Mouse (Mus musculus): ENCODE data around the gene Trappc4. TPM values are rescaled to one million over a fixed set of nuclear protein-coding genes. Genes with fewer than 3 reads are reported as not detected.
"Not testable (repeated sequence)": the region's sequence is repeated elsewhere in the genome, so short reads cannot be mapped to it uniquely, and the experiment has no call there.

The Trappc4 gene
- total and polyA plus RNA-seq, 3 experiments: 28.2 to 36.2 (median 34.9) TPM

DNA sequence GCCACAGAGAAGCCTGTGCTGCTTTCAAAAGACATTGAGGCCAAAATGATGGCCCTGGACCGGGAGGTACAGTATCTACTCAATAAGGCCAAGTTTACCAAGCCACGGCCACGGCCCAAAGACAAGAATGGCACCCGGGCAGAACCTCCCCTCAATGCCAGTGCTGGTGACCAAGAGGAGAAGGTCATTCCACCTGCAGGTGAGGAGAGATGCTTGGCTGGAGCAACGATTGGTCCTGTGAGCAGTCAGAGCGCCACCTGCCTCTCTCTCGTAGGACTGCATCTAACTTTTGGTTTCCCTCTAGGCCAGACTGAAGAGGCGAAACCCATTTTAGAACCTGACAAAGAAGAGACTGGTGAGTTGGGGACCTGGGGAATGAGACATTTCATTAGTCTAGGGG lies 18.1 kb downstream of the Trappc4 start:
- Histone ChIP-seq H3K4me1 (ENCODE audit: control insufficient read depth, insufficient read depth, low read length) (no peaks in the 10 kb centered on the region), H3K9ac (ENCODE audit: low read depth, low read length) (no peak overlapping the region), H3K79me2 (replicated peaks; ENCODE audit: control insufficient read depth, insufficient read depth, low read length) (no peaks in the 10 kb centered on the region), H3K27me3 (ENCODE audit: control insufficient read depth, insufficient read depth, low read length) (no peaks in the 10 kb centered on the region), H3K4me3 (no peak overlapping the region), H3K36me3 (ENCODE audit: control insufficient read depth, insufficient read depth, low read length) (no peaks in the 10 kb centered on the region), H3K27ac (no peak overlapping the region)
- intact Hi-C loops (cut with DNase I): loop anchor here (10.0 kb wide), 1 partner anchor 404 kb away; no protein-coding TSS in a partner anchor
- DNase-seq: peak; percentile 35 to 53
- TF ChIP-seq CTCF (IDR thresholded peaks at IDR 0.05) (peak; percentile 79), POLR2A (IDR thresholded peaks at IDR 0.05; ENCODE audit: insufficient read depth, low read depth, low read length) (no peak)
- 60% methylated on average over 8 of the region's 8 CpGs for WGBS

DNA sequence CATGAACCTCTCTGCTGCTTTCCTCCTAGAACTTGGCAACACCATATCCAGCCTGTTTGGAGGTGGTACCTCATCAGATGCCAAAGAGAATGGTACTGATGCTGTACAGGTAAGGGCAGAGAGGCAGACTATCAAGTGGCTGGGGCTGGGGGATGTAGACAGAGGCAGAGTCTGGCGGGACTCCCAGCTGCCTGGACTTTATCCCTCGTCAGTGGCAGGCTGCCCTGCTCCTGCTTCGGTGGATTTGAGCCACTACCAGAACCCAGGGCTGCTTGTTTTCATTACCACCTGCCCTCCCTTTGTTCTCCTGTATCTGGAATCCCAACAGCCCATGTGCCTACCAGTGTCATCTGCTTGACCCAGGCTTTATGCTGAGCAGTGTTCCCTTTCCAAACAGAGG lies 20.2 kb downstream of the Trappc4 start:
- WGBS: 71% methylated on average over 3 of the region's 3 CpGs
- H3K27ac ChIP-seq: no peak overlapping the region
- intact Hi-C loops (cut with DNase I): loop anchor here (10.0 kb wide), 1 partner anchor 402 kb away; no protein-coding TSS in a partner anchor
- no peak overlapping the region for H3K9ac ChIP-seq (ENCODE audit: low read depth, low read length)
- TF ChIP-seq POLR2A (IDR thresholded peaks at IDR 0.05; ENCODE audit: insufficient read depth, low read depth, low read length): no peak
- TF ChIP-seq CTCF (IDR thresholded peaks at IDR 0.05): no peak
- TF ChIP-seq EP300 (IDR thresholded peaks at IDR 0.05; ENCODE audit: insufficient read depth, low read depth, low read length): no peak
- no peaks in the 10 kb centered on the region for H3K4me1 ChIP-seq (ENCODE audit: control insufficient read depth, insufficient read depth, low read length)
- DNase-seq: no peak
- H3K36me3 ChIP-seq (ENCODE audit: control insufficient read depth, insufficient read depth, low read length): no peaks in the 10 kb centered on the region
- H3K4me3 ChIP-seq: no peak overlapping the region
- no peaks in the 10 kb centered on the region for H3K79me2 ChIP-seq (replicated peaks; ENCODE audit: control insufficient read depth, insufficient read depth, low read length)
- H3K27me3 ChIP-seq (ENCODE audit: control insufficient read depth, insufficient read depth, low read length): no peaks in the 10 kb centered on the region

DNA sequence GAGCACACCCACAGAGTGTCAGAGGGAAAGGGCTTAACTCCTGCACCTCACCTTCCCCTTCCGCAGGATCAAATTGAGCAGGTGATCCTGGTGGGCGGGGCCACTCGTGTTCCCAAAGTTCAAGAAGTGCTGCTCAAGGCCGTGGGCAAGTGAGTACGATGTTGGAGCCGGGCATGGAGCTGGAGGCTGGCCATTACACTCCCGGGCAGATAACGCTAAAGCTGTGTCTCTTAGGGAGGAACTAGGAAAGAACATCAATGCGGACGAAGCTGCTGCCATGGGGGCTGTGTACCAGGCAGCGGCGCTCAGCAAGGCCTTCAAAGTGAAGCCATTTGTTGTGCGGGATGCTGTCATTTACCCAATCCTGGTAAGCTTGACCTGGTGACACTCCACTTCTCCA lies 22.8 kb downstream of the Trappc4 start:
- H3K36me3 ChIP-seq (ENCODE audit: control insufficient read depth, insufficient read depth, low read length): no peaks in the 10 kb centered on the region
- DNase-seq: no peak
- H3K27ac ChIP-seq: no peak overlapping the region
- 91% methylated on average over 13 of the region's 13 CpGs for WGBS
- H3K79me2 ChIP-seq (replicated peaks; ENCODE audit: control insufficient read depth, insufficient read depth, low read length): no peaks in the 10 kb centered on the region
- TF ChIP-seq POLR2A (IDR thresholded peaks at IDR 0.05; ENCODE audit: insufficient read depth, low read depth, low read length) (no peak), EP300 (IDR thresholded peaks at IDR 0.05; ENCODE audit: insufficient read depth, low read depth, low read length) (no peak), CTCF (IDR thresholded peaks at IDR 0.05) (no peak)
- H3K4me3 ChIP-seq: no peak overlapping the region
- H3K9ac ChIP-seq (ENCODE audit: low read depth, low read length): no peak overlapping the region
- no peaks in the 10 kb centered on the region for H3K27me3 ChIP-seq (ENCODE audit: control insufficient read depth, insufficient read depth, low read length)
- peaks cover 2% of the 10 kb centered on the region for H3K4me1 ChIP-seq (ENCODE audit: control insufficient read depth, insufficient read depth, low read length)
- intact Hi-C loops (cut with DNase I): loop anchor here (10.0 kb wide), 1 partner anchor 400 kb away; no protein-coding TSS in a partner anchor

DNA sequence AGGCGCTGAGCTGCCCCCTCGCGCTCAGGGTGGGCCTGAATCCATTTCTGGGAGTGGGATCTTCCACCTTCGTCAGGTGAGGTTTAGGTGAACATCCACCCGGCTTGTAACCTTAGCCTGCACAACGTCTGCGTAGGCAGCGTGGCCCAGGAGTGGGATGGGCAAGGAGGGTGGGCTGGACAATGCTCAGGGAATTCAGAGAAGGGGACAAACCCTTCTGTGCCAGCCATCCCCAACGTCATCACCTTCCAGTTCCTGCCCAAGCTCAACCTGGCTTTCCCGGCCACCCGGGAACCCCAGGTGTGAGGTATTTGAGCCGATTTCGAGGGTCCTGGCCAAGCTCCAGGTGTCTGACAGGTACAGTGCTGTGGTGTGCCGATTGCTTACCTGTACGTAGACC lies 27.5 kb downstream of the Trappc4 start:
- Histone ChIP-seq H3K79me2 (replicated peaks; ENCODE audit: control insufficient read depth, insufficient read depth, low read length) (no peaks in the 10 kb centered on the region), H3K4me1 (ENCODE audit: control insufficient read depth, insufficient read depth, low read length) (peaks cover 2% of the 10 kb centered on the region), H3K9ac (ENCODE audit: low read depth, low read length) (peak overlapping the region; percentile 79), H3K27me3 (ENCODE audit: control insufficient read depth, insufficient read depth, low read length) (no peaks in the 10 kb centered on the region), H3K4me3 (peak overlapping the region; percentile 80), H3K27ac (peak overlapping the region; percentile 89), H3K36me3 (ENCODE audit: control insufficient read depth, insufficient read depth, low read length) (no peaks in the 10 kb centered on the region)
- intact Hi-C loops (cut with DNase I): loop anchor here (10.0 kb wide), 1 partner anchor 395 kb away; no protein-coding TSS in a partner anchor
- WGBS: 5% methylated on average over 15 of the region's 15 CpGs
- no peak for TF ChIP-seq EP300 (IDR thresholded peaks at IDR 0.05; ENCODE audit: insufficient read depth, low read depth, low read length)
- TF ChIP-seq POLR2A (IDR thresholded peaks at IDR 0.05; ENCODE audit: insufficient read depth, low read depth, low read length): no peak
- no peak for TF ChIP-seq CTCF (IDR thresholded peaks at IDR 0.05)
- no peak for DNase-seq

DNA sequence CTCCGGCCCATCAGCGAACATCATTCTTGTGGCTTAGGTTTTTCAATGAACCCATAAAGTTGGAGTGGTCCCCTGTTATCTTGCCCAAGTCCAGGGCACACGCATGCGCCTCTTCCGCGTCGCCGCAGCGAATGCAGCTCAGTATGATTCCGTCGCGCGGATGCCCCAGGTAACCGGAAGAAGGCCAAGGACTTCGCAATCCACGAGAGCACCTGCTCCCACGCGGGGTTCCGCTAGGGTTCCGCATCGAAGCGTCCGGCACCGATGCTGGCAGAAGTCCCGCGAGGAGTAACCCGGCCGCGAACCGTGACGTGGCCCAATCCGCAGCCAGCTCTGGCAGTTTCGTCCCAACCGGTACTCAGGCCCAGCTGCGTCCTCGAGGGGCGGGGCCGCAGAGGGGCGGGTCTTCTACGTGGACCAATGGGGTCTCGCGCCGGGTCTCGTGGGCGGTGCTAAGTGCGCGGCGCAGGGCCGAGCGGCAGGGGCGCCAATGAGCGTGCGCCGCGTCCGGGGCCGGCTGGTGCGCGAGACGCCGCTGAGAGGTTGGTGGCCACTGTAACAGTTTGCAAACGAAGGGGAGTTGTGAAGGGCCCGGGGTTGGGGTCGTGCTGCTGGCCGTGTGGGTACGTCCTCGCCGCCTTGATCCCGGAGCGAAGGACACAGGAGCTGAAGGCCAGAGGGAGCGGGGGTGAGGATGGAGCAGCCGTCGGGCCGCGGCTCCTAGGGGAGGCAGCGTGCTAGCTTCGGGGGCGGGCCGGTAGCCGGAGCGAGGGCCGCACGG lies 28.2 kb downstream of the Trappc4 start, which contains the start of gene Hyou1:
Gene Hyou1, plus strand, starts transcription at position 437 of the 781 bp plus-strand sequence.
- Histone ChIP-seq H3K79me2 (replicated peaks; ENCODE audit: control insufficient read depth, insufficient read depth, low read length) (no peaks in the 10 kb centered on the region), H3K27ac (peak within 1 kb of the TSS; percentile 91), H3K36me3 (ENCODE audit: control insufficient read depth, insufficient read depth, low read length) (no peaks in the 10 kb centered on the region), H3K4me3 (peak within 1 kb of the TSS; percentile 80), H3K9ac (ENCODE audit: low read depth, low read length) (peak within 1 kb of the TSS; percentile 79), H3K4me1 (ENCODE audit: control insufficient read depth, insufficient read depth, low read length) (peaks cover 2% of the 10 kb centered on the region), H3K27me3 (ENCODE audit: control insufficient read depth, insufficient read depth, low read length) (no peaks in the 10 kb centered on the region)
- intact Hi-C loops (cut with DNase I): no loop called here
- WGBS: under 1% methylated on average over 83 of the region's 83 CpGs
- peak; percentile 99 to 100 for DNase-seq
- TF ChIP-seq POLR2A (IDR thresholded peaks at IDR 0.05; ENCODE audit: insufficient read depth, low read depth, low read length) (peak; percentile 86), CTCF (IDR thresholded peaks at IDR 0.05) (peak; percentile 69), EP300 (IDR thresholded peaks at IDR 0.05; ENCODE audit: insufficient read depth, low read depth, low read length) (peak; percentile 54; the same call in 1 of the 2 replicates)

DNA sequence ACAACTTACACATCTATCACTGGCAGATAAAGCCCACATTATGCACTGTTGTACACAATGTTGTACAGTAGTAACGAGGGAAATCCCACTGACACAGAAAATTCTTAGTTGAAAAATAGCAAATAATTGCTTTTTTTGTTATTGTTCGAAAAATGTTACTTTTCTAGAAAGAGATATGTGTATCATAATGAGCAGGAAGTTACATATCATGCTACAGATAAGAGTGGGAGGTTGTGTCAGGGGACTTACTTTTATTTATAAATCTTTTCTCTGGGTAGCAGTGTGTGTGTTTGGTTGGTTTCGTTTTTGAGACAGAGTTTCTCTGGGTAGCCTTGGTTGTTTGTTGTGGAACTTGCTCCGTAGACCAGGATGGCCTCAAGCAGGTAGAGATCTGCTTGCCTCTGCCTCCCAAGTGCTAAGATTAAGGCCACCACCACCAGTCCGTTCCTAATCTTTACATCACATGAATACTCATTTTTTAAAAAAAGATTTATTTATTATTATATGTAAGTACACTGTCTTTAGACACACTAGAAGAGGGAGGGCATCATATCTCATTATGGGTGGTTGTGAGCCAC lies 29.2 kb downstream of the Trappc4 start:
- 68% methylated on average over 5 of the region's 5 CpGs for WGBS
- H3K4me3 ChIP-seq: peak overlapping the region; percentile 80; the same call in 1 of the 2 replicates
- intact Hi-C loops (cut with DNase I): no loop called here

DNA sequence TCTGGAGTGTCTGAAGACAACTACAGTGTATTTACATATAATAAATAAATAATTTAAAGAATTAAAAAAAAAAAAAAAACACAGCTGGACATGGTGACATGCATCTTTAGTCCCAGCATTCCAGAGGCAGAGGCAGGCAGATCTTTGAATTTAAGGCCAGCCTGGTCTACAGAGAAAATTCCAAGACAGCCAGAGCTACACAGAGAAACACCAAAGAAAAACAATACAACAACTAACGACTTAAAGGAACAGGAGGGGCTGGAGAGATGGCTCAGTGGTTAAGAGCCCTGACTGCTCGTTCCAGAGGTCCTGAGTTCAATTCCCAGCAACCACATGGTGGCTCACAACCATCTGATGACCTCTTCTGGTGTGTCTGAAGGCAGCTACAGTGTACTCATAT lies 30.1 kb downstream of the Trappc4 start:
- not testable (repeated sequence) for H3K36me3 ChIP-seq (ENCODE audit: control insufficient read depth, insufficient read depth, low read length); H3K9ac ChIP-seq (ENCODE audit: low read depth, low read length)

More for the DNA sequence above, 29.2 kb downstream of the Trappc4 start:
- H3K27me3 ChIP-seq (ENCODE audit: control insufficient read depth, insufficient read depth, low read length): no peaks in the 10 kb centered on the region
- TF ChIP-seq CTCF (IDR thresholded peaks at IDR 0.05) (no peak), EP300 (IDR thresholded peaks at IDR 0.05; ENCODE audit: insufficient read depth, low read depth, low read length) (no peak), POLR2A (IDR thresholded peaks at IDR 0.05; ENCODE audit: insufficient read depth, low read depth, low read length) (no peak)
- H3K27ac ChIP-seq: no peak overlapping the region; the same call in 1 of the 2 replicates
- no peak overlapping the region for H3K9ac ChIP-seq (ENCODE audit: low read depth, low read length)
- peaks cover 2% of the 10 kb centered on the region for H3K4me1 ChIP-seq (ENCODE audit: control insufficient read depth, insufficient read depth, low read length)
- no peaks in the 10 kb centered on the region for H3K79me2 ChIP-seq (replicated peaks; ENCODE audit: control insufficient read depth, insufficient read depth, low read length)
- H3K36me3 ChIP-seq (ENCODE audit: control insufficient read depth, insufficient read depth, low read length): no peaks in the 10 kb centered on the region
- no peak for DNase-seq

More for the DNA sequence above, 30.1 kb downstream of the Trappc4 start:
- H3K27ac ChIP-seq; H3K4me3 ChIP-seq; DNase-seq; intact Hi-C loops (cut with DNase I); H3K79me2 ChIP-seq (replicated peaks; ENCODE audit: control insufficient read depth, insufficient read depth, low read length); H3K4me1 ChIP-seq (ENCODE audit: control insufficient read depth, insufficient read depth, low read length); H3K27me3 ChIP-seq (ENCODE audit: control insufficient read depth, insufficient read depth, low read length): not testable (repeated sequence)
- WGBS: 67% methylated on average over 2 of the region's 2 CpGs
